Comparison of ENCODE assay signal across 25 mouse cellular contexts in the genomic region with DNA sequence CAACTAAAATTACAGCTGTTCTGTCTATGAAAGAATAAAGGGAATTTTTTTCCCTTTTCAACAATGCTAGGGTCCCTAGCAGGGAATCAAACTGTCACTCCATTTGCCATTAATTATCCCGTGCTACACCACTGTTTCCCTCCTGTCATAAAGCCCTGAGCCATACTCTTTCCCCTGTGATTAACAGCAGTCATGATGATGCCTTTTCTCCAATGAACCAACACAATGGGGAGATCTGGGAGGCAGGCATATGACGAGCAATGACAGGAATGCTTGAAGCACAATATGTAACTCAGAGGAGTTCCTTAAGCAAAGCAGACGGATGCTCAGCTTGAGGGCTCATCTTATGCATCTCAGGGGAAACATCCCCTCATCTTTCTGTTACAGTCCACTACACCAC.
DNase-seq lines count a peak whose midpoint lies in the region; ATAC-seq and TF ChIP-seq lines count a peak whose summit lies in the region.
"Had no signal": no experiment of that assay in that cellular context is flagged by ENCODE, and none has a peak within 500 bp of the region (broad histone marks: within the 10 kb centered on the region; RNA-seq: fewer than 3 reads in every experiment).

No protein-coding gene starts in this region.

- no peak for TF ChIP-seq CTCF in hindbrain, postnatal 0 days (IDR thresholded peaks at IDR 0.05; ENCODE audit: low read depth)
- TF ChIP-seq CTCF in brain, embryonic 14.5 days (IDR thresholded peaks at IDR 0.05; ENCODE audit: borderline replicate concordance, extremely low read depth, insufficient read depth, insufficient read length), result no peak

- no peak for TF ChIP-seq POLR2A in brain, embryonic 14.5 days (IDR thresholded peaks at IDR 0.05; ENCODE audit: borderline replicate concordance, extremely low read depth, insufficient read depth, insufficient read length, poor library complexity, severe bottlenecking)

- H3K4me3 ChIP-seq in forebrain, embryonic 12.5 days (replicated peaks), result no peak overlapping the region
- no peak overlapping the region for H3K4me3 ChIP-seq in forebrain, embryonic 10.5 days
- H3K4me3 ChIP-seq in hindbrain, embryonic 16.5 days (ENCODE audit: low read length), result no peak overlapping the region
- H3K4me3 ChIP-seq in hindbrain, postnatal 0 days (ENCODE audit: low read length), result no peak overlapping the region
- H3K4me3 ChIP-seq: heart, embryonic 12.5 days; limb, embryonic 10.5 days; liver, embryonic 15.5 days; lung, embryonic 15.5 days; megakaryocyte, embryonic 14.5 days; neural tube, embryonic 12.5 days; stomach, embryonic 15.5 days had no signal

- no peak overlapping the region for H3K4me2 ChIP-seq in forebrain, embryonic 12.5 days
- no peak overlapping the region for H3K4me2 ChIP-seq in hindbrain, embryonic 16.5 days (ENCODE audit: low read length)
- H3K4me2 ChIP-seq in hindbrain, postnatal 0 days (ENCODE audit: low read depth, low read length), result no peak overlapping the region
- H3K4me2 ChIP-seq: heart, embryonic 12.5 days; liver, embryonic 15.5 days; lung, embryonic 15.5 days; neural tube, embryonic 12.5 days; stomach, embryonic 15.5 days had no signal

- no peak overlapping the region for H3K9ac ChIP-seq in forebrain, embryonic 12.5 days
- H3K9ac ChIP-seq in hindbrain, embryonic 16.5 days (ENCODE audit: low read depth, low read length), result no peak overlapping the region
- no peak overlapping the region for H3K9ac ChIP-seq in hindbrain, postnatal 0 days (replicated peaks; ENCODE audit: low read length)
- H3K9ac ChIP-seq: heart, embryonic 12.5 days; liver, embryonic 15.5 days; lung, embryonic 15.5 days; neural tube, embryonic 12.5 days; stomach, embryonic 15.5 days had no signal

- H3K9me3 ChIP-seq in forebrain, embryonic 12.5 days, result no peaks in the 10 kb centered on the region
- no peaks in the 10 kb centered on the region for H3K9me3 ChIP-seq in forebrain, embryonic 10.5 days
- H3K9me3 ChIP-seq in hindbrain, embryonic 16.5 days (ENCODE audit: control insufficient read depth, low read length), result no peaks in the 10 kb centered on the region
- no peaks in the 10 kb centered on the region for H3K9me3 ChIP-seq in hindbrain, postnatal 0 days (ENCODE audit: low read length)
- H3K9me3 ChIP-seq: heart, embryonic 12.5 days; limb, embryonic 10.5 days; liver, embryonic 15.5 days; lung, embryonic 15.5 days; neural tube, embryonic 12.5 days; stomach, embryonic 15.5 days had no signal

- WGBS in forebrain, embryonic 12.5 days, result 62% methylated on average over 3 of the region's 3 CpGs
- WGBS in forebrain, embryonic 10.5 days, result 84% methylated on average over 3 of the region's 3 CpGs
- WGBS in hindbrain, embryonic 16.5 days, result 27% methylated on average over 3 of the region's 3 CpGs
- 40% methylated on average over 3 of the region's 3 CpGs for WGBS in hindbrain, postnatal 0 days

- no peak for DNase-seq in forebrain, embryonic 10.5 days (ENCODE audit: extremely low spot score, low spot score)
- no peak for DNase-seq in hindbrain, postnatal 0 days (ENCODE audit: low spot score)
- peak; percentile 81 for DNase-seq in brain, embryonic 14.5 days (ENCODE audit: low read depth)
- peak; percentile 76 for DNase-seq in retina, embryonic 14.5 days (ENCODE audit: low spot score)
- no peak for DNase-seq in right cerebral cortex, postnatal 14 days
- DNase-seq: adrenal gland, postnatal 14 days; cerebellum, adult 9-10 months; gastrocnemius, postnatal 14 days; heart, adult 18-20 months; heart, postnatal 10 days; kidney, adult 18-20 months; kidney, postnatal 4 days; liver; lung, postnatal 36 days; right cerebral cortex, adult 18-20 months; thymus, postnatal 36 days had no signal

- peaks cover 17% of the 10 kb centered on the region for H3K4me1 ChIP-seq in forebrain, embryonic 12.5 days
- peaks cover 7% of the 10 kb centered on the region; the same call in 1 of the 2 replicates for H3K4me1 ChIP-seq in forebrain, embryonic 10.5 days
- H3K4me1 ChIP-seq in hindbrain, embryonic 16.5 days (ENCODE audit: control insufficient read depth, insufficient read depth, low read depth, low read length), result peaks cover 5% of the 10 kb centered on the region
- H3K4me1 ChIP-seq in hindbrain, postnatal 0 days (ENCODE audit: insufficient read depth, low read length), result no peaks in the 10 kb centered on the region
- H3K4me1 ChIP-seq: heart, embryonic 12.5 days; limb, embryonic 10.5 days; liver, embryonic 15.5 days; lung, embryonic 15.5 days; megakaryocyte, embryonic 14.5 days; stomach, embryonic 15.5 days had no signal

- no peaks in the 10 kb centered on the region for H3K36me3 ChIP-seq in forebrain, embryonic 12.5 days (replicated peaks)
- no peaks in the 10 kb centered on the region for H3K36me3 ChIP-seq in forebrain, embryonic 10.5 days (replicated peaks)
- no peaks in the 10 kb centered on the region for H3K36me3 ChIP-seq in hindbrain, embryonic 16.5 days (ENCODE audit: control insufficient read depth, insufficient read depth, low read length)
- H3K36me3 ChIP-seq in hindbrain, postnatal 0 days (ENCODE audit: insufficient read depth, low read length), result no peaks in the 10 kb centered on the region
- H3K36me3 ChIP-seq: heart, embryonic 12.5 days; limb, embryonic 10.5 days; liver, embryonic 15.5 days; lung, embryonic 15.5 days; neural tube, embryonic 12.5 days; stomach, embryonic 15.5 days had no signal

- H3K27ac ChIP-seq in forebrain, embryonic 12.5 days, result no peak overlapping the region
- H3K27ac ChIP-seq in forebrain, embryonic 10.5 days, result no peak overlapping the region
- no peak overlapping the region for H3K27ac ChIP-seq in hindbrain, embryonic 16.5 days (ENCODE audit: low read depth, low read length)
- no peak overlapping the region for H3K27ac ChIP-seq in hindbrain, postnatal 0 days
- H3K27ac ChIP-seq: limb, embryonic 10.5 days; liver, embryonic 15.5 days; lung, embryonic 15.5 days; neural tube, embryonic 12.5 days; stomach, embryonic 15.5 days had no signal

- ATAC-seq in forebrain, embryonic 12.5 days (ENCODE audit: low FRiP score), result 0 out of 2 replicates have a peak, but pooled peaks have one; percentile 11
- peak; percentile 45; the same call in 1 of the 2 replicates for ATAC-seq in hindbrain, embryonic 16.5 days
- no peak for ATAC-seq in hindbrain, postnatal 0 days

- no peaks in the 10 kb centered on the region for H3K27me3 ChIP-seq in forebrain, embryonic 12.5 days
- no peaks in the 10 kb centered on the region for H3K27me3 ChIP-seq in forebrain, embryonic 10.5 days (ENCODE audit: poor library complexity, severe bottlenecking)
- no peaks in the 10 kb centered on the region for H3K27me3 ChIP-seq in hindbrain, embryonic 16.5 days (replicated peaks; ENCODE audit: control insufficient read depth, insufficient read depth, low read length)
- no peaks in the 10 kb centered on the region for H3K27me3 ChIP-seq in hindbrain, postnatal 0 days (ENCODE audit: insufficient read depth, low read length)
- H3K27me3 ChIP-seq: heart, embryonic 12.5 days; liver, embryonic 15.5 days; lung, embryonic 15.5 days; megakaryocyte, embryonic 14.5 days; neural tube, embryonic 12.5 days; stomach, embryonic 15.5 days had no signal

Comparison
In these comparisons a context has a peak if more than half of its experiments do, and no peak if none do; other contexts are left out.
1. DNase-seq: peak in brain, embryonic 14.5 days (single experiment) and retina, embryonic 14.5 days (single experiment); none in forebrain, embryonic 10.5 days (single experiment), hindbrain, postnatal 0 days (single experiment) and right cerebral cortex, postnatal 14 days (single experiment).